Mouse (Mus musculus): Measurements from ENCODE around the gene Igsf23. TPM values are rescaled to one million over a fixed set of nuclear protein-coding genes. Genes with fewer than 3 reads are reported as not detected.

Gene Igsf23
- polyA plus RNA-seq, 1 experiment from 2014 or later: not detected

DNA sequence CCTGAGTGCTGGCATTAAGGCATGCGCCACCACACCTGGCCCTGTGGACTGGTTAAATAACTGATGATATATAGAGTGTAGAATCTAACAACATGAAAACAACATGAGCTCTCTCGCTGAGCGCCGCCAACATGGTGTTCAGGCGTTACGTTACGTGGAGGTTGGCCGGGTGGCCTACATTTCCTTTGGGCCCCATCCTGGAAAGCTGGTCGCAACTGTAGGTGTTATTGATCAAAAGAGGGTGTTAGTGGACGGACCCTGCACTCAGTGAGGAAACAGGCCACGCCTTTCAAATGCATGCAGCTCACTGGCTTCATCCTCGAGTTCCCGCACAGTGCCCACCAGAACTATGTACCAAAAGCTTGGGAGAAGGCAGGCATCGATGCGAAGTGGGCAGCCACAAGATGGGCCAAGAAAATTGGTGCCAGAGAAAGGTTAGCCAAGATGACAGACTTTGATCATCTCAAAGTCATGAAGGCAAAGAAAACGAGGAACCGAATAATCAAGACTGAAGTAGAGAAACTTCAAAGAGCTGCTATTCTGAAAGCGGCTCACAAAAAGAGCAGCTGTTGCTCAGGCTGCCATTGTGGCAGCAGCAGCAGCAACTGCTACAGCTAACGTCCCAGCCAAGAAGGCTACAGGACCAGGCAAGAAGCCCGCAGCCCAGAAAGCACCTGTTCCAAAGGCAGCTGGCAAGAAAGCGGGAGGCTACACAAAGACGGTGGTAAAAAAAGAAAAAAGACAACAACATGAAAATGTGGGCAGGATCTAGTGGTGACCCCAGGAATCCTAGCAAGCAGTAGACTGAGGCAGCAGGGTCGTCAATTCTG lies 38.6 kb downstream of the Igsf23 start:
- Histone ChIP-seq H3K27ac (replicated peaks) (no peak overlapping the region), H3K4me2 (replicated peaks) (no peak overlapping the region), H3K4me1 (no peaks in the 10 kb centered on the region), H3K9me3 (peaks cover 1% of the 10 kb centered on the region; the same call in 1 of the 2 replicates), H3K27me3 (no peaks in the 10 kb centered on the region), H3K4me3 (no peak overlapping the region), H3K36me3 (peaks cover 8% of the 10 kb centered on the region; the same call in 1 of the 2 replicates), H3K9ac (replicated peaks) (no peak overlapping the region)
- 84% methylated on average over 23 of the region's 23 CpGs for WGBS
- ATAC-seq (ENCODE audit: low FRiP score, low read depth): no peak

DNA sequence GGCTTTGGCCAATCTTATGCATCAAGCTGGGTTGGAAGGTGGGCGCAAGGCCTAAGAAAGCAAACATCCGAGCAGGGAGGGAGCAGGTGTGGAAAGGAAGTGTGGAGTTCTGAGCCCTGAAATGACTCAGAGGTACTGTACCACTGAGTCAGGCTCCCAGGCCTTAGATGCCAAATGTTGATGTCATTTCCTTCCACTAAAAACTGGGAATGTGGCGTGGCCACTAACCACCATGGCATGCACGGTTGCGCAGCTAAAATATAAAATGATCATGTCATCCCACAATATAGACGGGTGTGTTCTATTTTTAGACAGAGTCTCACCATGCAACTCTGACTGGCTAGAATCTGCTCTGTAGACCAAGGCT lies 39.3 kb downstream of the Igsf23 start:
- Histone ChIP-seq H3K9me3 (peaks cover 6% of the 10 kb centered on the region; the same call in 1 of the 2 replicates), H3K36me3 (peaks cover 13% of the 10 kb centered on the region; the same call in 1 of the 2 replicates), H3K9ac (replicated peaks) (no peak overlapping the region), H3K27ac (replicated peaks) (no peak overlapping the region), H3K4me3 (no peak overlapping the region), H3K27me3 (no peaks in the 10 kb centered on the region), H3K4me1 (no peaks in the 10 kb centered on the region), H3K4me2 (replicated peaks) (no peak overlapping the region)
- 89% methylated on average over 6 of the region's 6 CpGs for WGBS
- no peak for ATAC-seq (ENCODE audit: low FRiP score, low read depth)

- Histone ChIP-seq H3K9ac (replicated peaks) (no peak overlapping the region), H3K4me3 (no peak overlapping the region), H3K27me3 (no peaks in the 10 kb centered on the region), H3K36me3 (peaks cover 13% of the 10 kb centered on the region; the same call in 1 of the 2 replicates), H3K4me2 (replicated peaks) (no peak overlapping the region), H3K9me3 (peaks cover 6% of the 10 kb centered on the region; the same call in 1 of the 2 replicates), H3K27ac (replicated peaks) (no peak overlapping the region), H3K4me1 (no peaks in the 10 kb centered on the region)
- peak; percentile 62 for ATAC-seq (ENCODE audit: low FRiP score, low read depth)
- 53% methylated on average over 21 of the region's 21 CpGs for WGBS
Measured at GRCm38 (mm10) chr7:19910421-19911291, 39.9 kb downstream of the Igsf23 start.

DNA sequence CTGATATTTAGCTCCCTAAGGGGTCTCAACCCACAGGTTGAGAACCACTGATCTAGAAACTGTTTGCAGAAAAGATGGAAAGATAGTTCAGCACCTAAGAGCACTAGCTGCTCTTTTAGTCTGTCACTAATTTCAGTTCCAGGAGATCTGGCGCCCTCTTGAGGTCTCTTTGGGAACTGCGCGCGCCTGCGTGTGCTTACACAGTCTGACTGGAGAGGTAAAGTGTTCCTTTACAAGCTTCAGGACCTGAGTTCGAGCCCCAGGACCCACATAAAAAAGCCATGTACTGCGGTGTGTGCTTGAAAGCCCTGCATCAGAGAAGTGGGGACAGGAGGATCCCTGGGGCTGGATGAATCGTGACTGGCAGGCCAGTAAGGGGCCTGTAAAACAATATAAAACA lies 60.7 kb downstream of the Igsf23 start:
- H3K9me3 ChIP-seq: peaks cover 4% of the 10 kb centered on the region; the same call in 1 of the 2 replicates
- no peaks in the 10 kb centered on the region for H3K27me3 ChIP-seq
- no peaks in the 10 kb centered on the region for H3K4me1 ChIP-seq
- no peak overlapping the region for H3K9ac ChIP-seq (replicated peaks)
- ATAC-seq (ENCODE audit: low FRiP score, low read depth): no peak
- H3K4me2 ChIP-seq (replicated peaks): no peak overlapping the region
- no peaks in the 10 kb centered on the region for H3K36me3 ChIP-seq
- 56% methylated on average over 8 of the region's 8 CpGs for WGBS
- H3K4me3 ChIP-seq: no peak overlapping the region
- H3K27ac ChIP-seq (replicated peaks): no peak overlapping the region

DNA sequence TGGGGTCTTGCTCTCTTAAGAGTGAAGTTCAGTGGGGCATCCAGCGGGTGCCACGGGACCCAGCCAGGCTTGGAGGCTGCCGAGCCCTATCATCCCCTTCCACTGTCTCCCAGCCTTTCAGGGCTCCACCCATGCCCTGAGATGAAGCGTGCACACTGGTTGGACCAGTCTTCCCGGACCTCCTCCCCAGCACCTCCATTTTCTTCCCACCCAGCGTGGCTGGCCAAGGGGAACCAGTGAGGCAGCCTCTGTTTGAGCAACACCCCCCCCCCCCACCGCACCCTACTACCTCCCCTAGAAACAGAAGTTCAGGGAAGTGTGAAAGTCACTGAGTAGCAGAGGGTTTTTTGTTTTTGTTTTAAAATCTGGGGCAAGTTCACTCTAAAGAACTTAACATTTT lies 62.7 kb downstream of the Igsf23 start, which contains the start of gene Ceacam19:
Ceacam19 (minus strand) TSS at position 117 of the 400 bp plus-strand sequence.
- 70% methylated on average over 7 of the region's 7 CpGs for WGBS
- H3K4me3 ChIP-seq: no peak within 1 kb of the TSS
- H3K9ac ChIP-seq (replicated peaks): no peak within 1 kb of the TSS
- peaks cover 4% of the 10 kb centered on the region for H3K9me3 ChIP-seq
- H3K4me2 ChIP-seq (replicated peaks): no peak within 1 kb of the TSS
- ATAC-seq (ENCODE audit: low FRiP score, low read depth): no peak
- no peaks in the 10 kb centered on the region for H3K36me3 ChIP-seq
- no peaks in the 10 kb centered on the region for H3K4me1 ChIP-seq
- H3K27me3 ChIP-seq: no peaks in the 10 kb centered on the region
- no peak within 1 kb of the TSS for H3K27ac ChIP-seq (replicated peaks)

Other genes starting within 250 kb of the Igsf23 start
- gene Tomm40, start 235.3 kb downstream of the Igsf23 start, polyA plus RNA-seq (2016; fragmentation: Nextera tagmentation; extraction: Ambion mirVana): 148 and 152 TPM in 2 replicates
- gene Nectin2, start 200.3 kb downstream of the Igsf23 start, polyA plus RNA-seq (2016; fragmentation: Nextera tagmentation; extraction: Ambion mirVana): 46.7 and 53.3 TPM in 2 replicates
- gene Bcam, start 179.7 kb downstream of the Igsf23 start, polyA plus RNA-seq (2016; fragmentation: Nextera tagmentation; extraction: Ambion mirVana): 10.7 and 14.1 TPM in 2 replicates
- 0.27 and 0.36 TPM in 2 replicates for gene Cblc, start 153.9 kb downstream of the Igsf23 start, polyA plus RNA-seq (2016; fragmentation: Nextera tagmentation; extraction: Ambion mirVana)
- 0.52 and 0.64 TPM in 2 replicates for gene Bcl3, start 128.0 kb downstream of the Igsf23 start, polyA plus RNA-seq (2016; fragmentation: Nextera tagmentation; extraction: Ambion mirVana)
- gene Gm19345, start 98.8 kb downstream of the Igsf23 start, polyA plus RNA-seq (2016; fragmentation: Nextera tagmentation; extraction: Ambion mirVana): 0.63 and 1.4 TPM in 2 replicates
- 0.17 TPM in 1 of 2 replicates, not detected in the other for gene Ceacam16, start 89.5 kb downstream of the Igsf23 start, polyA plus RNA-seq (2016; fragmentation: Nextera tagmentation; extraction: Ambion mirVana)
- gene Ceacam19, start 62.8 kb downstream of the Igsf23 start, polyA plus RNA-seq (2016; fragmentation: Nextera tagmentation; extraction: Ambion mirVana): not detected in 2 replicates
- gene Pvr, start 29.6 kb downstream of the Igsf23 start, polyA plus RNA-seq (2016; fragmentation: Nextera tagmentation; extraction: Ambion mirVana): 3.4 and 3.7 TPM in 2 replicates
- not detected in 2 replicates for gene Ceacam20, start 14.7 kb upstream of the Igsf23 start, polyA plus RNA-seq (2016; fragmentation: Nextera tagmentation; extraction: Ambion mirVana)
- not detected in 2 replicates for gene Nlrp9b, start 40.7 kb upstream of the Igsf23 start, polyA plus RNA-seq (2016; fragmentation: Nextera tagmentation; extraction: Ambion mirVana)
- not detected in 2 replicates for gene Vmn1r91, start 148.9 kb upstream of the Igsf23 start, polyA plus RNA-seq (2016; fragmentation: Nextera tagmentation; extraction: Ambion mirVana)
- not detected in 2 replicates for gene Gm16442, start 171.8 kb upstream of the Igsf23 start, polyA plus RNA-seq (2016; fragmentation: Nextera tagmentation; extraction: Ambion mirVana)
- not detected in 2 replicates for gene Vmn1r93, start 188.3 kb upstream of the Igsf23 start, polyA plus RNA-seq (2016; fragmentation: Nextera tagmentation; extraction: Ambion mirVana)
- gene Vmn1r94, start 217.6 kb upstream of the Igsf23 start, polyA plus RNA-seq (2016; fragmentation: Nextera tagmentation; extraction: Ambion mirVana): not detected in 2 replicates
- gene Vmn1r95, start 243.0 kb upstream of the Igsf23 start, polyA plus RNA-seq (2016; fragmentation: Nextera tagmentation; extraction: Ambion mirVana): not detected in 2 replicates

Measured in midbrain, embryonic 12.5 days (tissue).